21 mouse cellular contexts compared by ENCODE assay signal in the genomic region with DNA sequence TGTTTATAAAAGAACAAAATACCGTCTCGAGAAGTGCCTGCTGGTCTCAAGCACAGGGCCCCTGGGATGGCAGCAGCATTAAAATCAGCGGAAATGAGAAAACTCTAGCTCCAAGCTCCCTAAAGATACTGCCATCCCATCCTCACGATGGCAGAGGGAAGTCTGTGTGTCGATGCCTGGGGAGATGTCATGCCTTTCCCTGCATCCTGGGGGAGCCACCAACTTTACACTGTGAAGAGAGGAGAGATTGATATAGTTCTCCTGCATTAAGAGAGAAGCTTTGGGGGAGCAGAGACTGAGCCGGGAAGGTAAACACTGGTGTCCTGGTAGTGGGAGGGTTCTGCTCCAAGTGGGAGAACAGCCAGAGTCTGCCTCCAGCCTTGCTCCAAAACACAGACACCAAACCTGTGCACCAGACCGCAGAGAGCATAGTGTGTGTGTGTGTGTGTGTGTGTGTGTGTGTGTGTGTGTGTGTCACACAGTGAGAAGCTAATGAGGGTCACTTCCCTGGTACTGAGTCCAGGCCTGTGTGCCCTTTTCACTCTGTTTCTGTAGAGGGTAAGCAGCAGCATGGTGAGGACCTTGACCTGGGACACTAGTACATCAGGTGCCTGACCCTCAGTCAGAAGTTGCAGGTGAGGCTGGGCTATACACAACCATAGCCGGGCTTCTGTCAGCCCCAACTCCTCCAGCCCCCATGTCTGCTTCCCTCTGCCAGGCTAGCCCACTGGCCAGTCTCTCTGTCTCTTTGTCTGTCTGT. TPM values are rescaled to one million over a fixed set of nuclear protein-coding genes. Genes with fewer than 3 reads are reported as not detected.
A peak's percentile ranks its signal among the peaks of the same experiment; 100 is the strongest.
DNase-seq lines count a peak whose midpoint lies in the region; ATAC-seq and TF ChIP-seq lines count a peak whose summit lies in the region.
"Had no signal": no experiment of that assay in that cellular context is flagged by ENCODE, and none has a peak within 500 bp of the region (broad histone marks: within the 10 kb centered on the region; RNA-seq: fewer than 3 reads in every experiment).

No protein-coding gene starts in this region.

- TF ChIP-seq CTCF in intestine, postnatal 0 days (IDR thresholded peaks at IDR 0.05; ENCODE audit: low read depth) = peak; percentile 38
- TF ChIP-seq CTCF in liver, adult 2 months (IDR thresholded peaks at IDR 0.05; ENCODE audit: low read depth, low read length) = no peak

- H3K79me2 ChIP-seq in liver, adult 2 months (ENCODE audit: control insufficient read depth, insufficient read depth, low read length) = no peaks in the 10 kb centered on the region

- no peaks in the 10 kb centered on the region for H3K27me3 ChIP-seq in intestine, postnatal 0 days (replicated peaks; ENCODE audit: control insufficient read depth, insufficient read depth, low read length)
- no peaks in the 10 kb centered on the region for H3K27me3 ChIP-seq in intestine, embryonic 16.5 days (replicated peaks; ENCODE audit: control insufficient read depth, insufficient read depth, low read length)
- no peaks in the 10 kb centered on the region for H3K27me3 ChIP-seq in liver, adult 2 months (ENCODE audit: control insufficient read depth, insufficient read depth, low read length)
- no peaks in the 10 kb centered on the region for H3K27me3 ChIP-seq in liver, embryonic 11.5 days (replicated peaks; ENCODE audit: control insufficient read depth, insufficient read depth, low read length)
- H3K27me3 ChIP-seq in embryonic facial prominence, embryonic 10.5 days (replicated peaks; ENCODE audit: low read depth, poor library complexity, severe bottlenecking) = no peaks in the 10 kb centered on the region
- H3K27me3 ChIP-seq: embryonic facial prominence, embryonic 12.5 days; forebrain, embryonic 15.5 days; intestine, embryonic 15.5 days; liver, embryonic 15.5 days had no signal

- no peak overlapping the region for H3K4me3 ChIP-seq in intestine, postnatal 0 days (ENCODE audit: low read depth, low read length)
- no peak overlapping the region for H3K4me3 ChIP-seq in intestine, embryonic 16.5 days (ENCODE audit: low read length)
- H3K4me3 ChIP-seq in liver, adult 2 months (ENCODE audit: insufficient read depth, low read depth, low read length) = no peak overlapping the region
- no peak overlapping the region for H3K4me3 ChIP-seq in liver, embryonic 11.5 days (ENCODE audit: low read depth, low read length)
- no peak overlapping the region for H3K4me3 ChIP-seq in embryonic facial prominence, embryonic 10.5 days
- H3K4me3 ChIP-seq: embryonic facial prominence, embryonic 12.5 days; erythroblast, embryonic 14.5 days; forebrain, embryonic 15.5 days; hindbrain, embryonic 13.5 days; intestine, embryonic 15.5 days; liver, embryonic 15.5 days had no signal

- H3K9ac ChIP-seq in intestine, postnatal 0 days (ENCODE audit: low read depth, low read length) = no peak overlapping the region
- no peak overlapping the region for H3K9ac ChIP-seq in intestine, embryonic 16.5 days (ENCODE audit: low read depth, low read length)
- no peak overlapping the region for H3K9ac ChIP-seq in liver, adult 2 months (ENCODE audit: low read depth, low read length)
- H3K9ac ChIP-seq in liver, embryonic 11.5 days (ENCODE audit: low read depth, low read length) = no peak overlapping the region
- H3K9ac ChIP-seq: embryonic facial prominence, embryonic 12.5 days; forebrain, embryonic 15.5 days; hindbrain, embryonic 13.5 days; intestine, embryonic 15.5 days; liver, embryonic 15.5 days had no signal

- DNase-seq in liver, adult 2 months (ENCODE audit: extremely low read depth, low read depth, low spot score) = peak; percentile 85
- no peak for DNase-seq in liver, embryonic 11.5 days (ENCODE audit: low spot score)
- DNase-seq in brain, adult 2 months (ENCODE audit: low read depth, low spot score) = peak; percentile 28
- no peak for DNase-seq in embryonic facial prominence, embryonic 10.5 days (ENCODE audit: low spot score)
- no peak for DNase-seq in adrenal gland, postnatal 4 days (ENCODE audit: low spot score in 2 of 2)
- no peak for DNase-seq in spleen, adult 12 weeks (ENCODE audit: low spot score)
- DNase-seq: adrenal gland, postnatal 36 days; cerebellum, adult 8-10 months; heart, postnatal 10 days; lung, postnatal 4 days; right cerebral cortex, postnatal 4 days; thymus, postnatal 14 days had no signal

- H3K4me2 ChIP-seq in intestine, postnatal 0 days (replicated peaks; ENCODE audit: low read depth) = no peak overlapping the region
- no peak overlapping the region for H3K4me2 ChIP-seq in intestine, embryonic 16.5 days (ENCODE audit: low read depth, low read length)
- no peak overlapping the region for H3K4me2 ChIP-seq in liver, embryonic 11.5 days
- H3K4me2 ChIP-seq: embryonic facial prominence, embryonic 12.5 days; forebrain, embryonic 15.5 days; heart, embryonic 11.5 days; hindbrain, embryonic 13.5 days; intestine, embryonic 15.5 days; liver, embryonic 15.5 days had no signal

- H3K4me1 ChIP-seq in intestine, postnatal 0 days (replicated peaks; ENCODE audit: control insufficient read depth, insufficient read depth, low read length) = no peaks in the 10 kb centered on the region
- no peaks in the 10 kb centered on the region for H3K4me1 ChIP-seq in intestine, embryonic 16.5 days (ENCODE audit: control insufficient read depth, insufficient read depth, low read length)
- H3K4me1 ChIP-seq in liver, adult 2 months (ENCODE audit: control insufficient read depth, insufficient read depth, low read length) = peaks cover 19% of the 10 kb centered on the region
- H3K4me1 ChIP-seq in liver, embryonic 11.5 days (replicated peaks; ENCODE audit: control insufficient read depth, insufficient read depth, low read length) = no peaks in the 10 kb centered on the region
- peaks cover 8% of the 10 kb centered on the region; the same call in 1 of the 2 replicates for H3K4me1 ChIP-seq in embryonic facial prominence, embryonic 10.5 days
- H3K4me1 ChIP-seq: forebrain, embryonic 15.5 days; liver, embryonic 15.5 days had no signal

- 46% methylated on average over 8 of the region's 8 CpGs for WGBS in intestine, postnatal 0 days
- 46% methylated on average over 8 of the region's 8 CpGs for WGBS in intestine, embryonic 16.5 days
- 55% methylated on average over 8 of the region's 8 CpGs for WGBS in liver, adult 2 months
- WGBS in liver, embryonic 11.5 days = 52% methylated on average over 8 of the region's 8 CpGs
- 66% methylated on average over 8 of the region's 8 CpGs for WGBS in embryonic facial prominence, embryonic 10.5 days

- ATAC-seq in intestine, postnatal 0 days = no peak
- no peak for ATAC-seq in intestine, embryonic 16.5 days
- no peak for ATAC-seq in liver, embryonic 11.5 days (replicated peaks; ENCODE audit: low FRiP score)
- ATAC-seq: forebrain, embryonic 15.5 days; intestine, embryonic 15.5 days had no signal

- TF ChIP-seq POLR2A in liver, adult 2 months (IDR thresholded peaks at IDR 0.05; ENCODE audit: extremely low read depth, insufficient read depth, low read length) = no peak

- no peaks in the 10 kb centered on the region for H3K36me3 ChIP-seq in intestine, postnatal 0 days (ENCODE audit: control insufficient read depth, insufficient read depth)
- no peaks in the 10 kb centered on the region for H3K36me3 ChIP-seq in intestine, embryonic 16.5 days (ENCODE audit: control insufficient read depth, insufficient read depth, low read length)
- H3K36me3 ChIP-seq in liver, adult 2 months (ENCODE audit: control insufficient read depth, insufficient read depth, low read length) = no peaks in the 10 kb centered on the region
- no peaks in the 10 kb centered on the region for H3K36me3 ChIP-seq in liver, embryonic 11.5 days (ENCODE audit: control insufficient read depth, insufficient read depth, low read length)
- no peaks in the 10 kb centered on the region for H3K36me3 ChIP-seq in embryonic facial prominence, embryonic 10.5 days (replicated peaks)
- H3K36me3 ChIP-seq: embryonic facial prominence, embryonic 12.5 days; forebrain, embryonic 15.5 days; hindbrain, embryonic 13.5 days; intestine, embryonic 15.5 days; liver, embryonic 15.5 days had no signal

- H3K27ac ChIP-seq in intestine, postnatal 0 days (ENCODE audit: low read depth, low read length) = no peak overlapping the region
- no peak overlapping the region for H3K27ac ChIP-seq in intestine, embryonic 16.5 days (ENCODE audit: low read length)
- H3K27ac ChIP-seq in liver, adult 2 months (replicated peaks; ENCODE audit: insufficient read depth, low read depth, low read length) = peak overlapping the region; percentile 36
- H3K27ac ChIP-seq in liver, embryonic 11.5 days (ENCODE audit: low read depth, low read length) = no peak overlapping the region
- H3K27ac ChIP-seq in embryonic facial prominence, embryonic 10.5 days (replicated peaks) = 0 out of 2 replicates have a peak overlapping the region, but pooled peaks have one; percentile 14
- H3K27ac ChIP-seq: embryonic facial prominence, embryonic 12.5 days; forebrain, embryonic 15.5 days; hindbrain, embryonic 13.5 days; intestine, embryonic 15.5 days; liver, embryonic 15.5 days had no signal

- H3K9me3 ChIP-seq in intestine, postnatal 0 days (ENCODE audit: control insufficient read depth) = no peaks in the 10 kb centered on the region
- no peaks in the 10 kb centered on the region for H3K9me3 ChIP-seq in intestine, embryonic 16.5 days (ENCODE audit: control insufficient read depth, low read length)
- no peaks in the 10 kb centered on the region for H3K9me3 ChIP-seq in liver, embryonic 11.5 days (ENCODE audit: control insufficient read depth, low read length)
- no peaks in the 10 kb centered on the region for H3K9me3 ChIP-seq in embryonic facial prominence, embryonic 10.5 days
- H3K9me3 ChIP-seq: embryonic facial prominence, embryonic 12.5 days; forebrain, embryonic 15.5 days; hindbrain, embryonic 13.5 days; intestine, embryonic 15.5 days; liver, embryonic 15.5 days had no signal

RNA-seq across cellular contexts. Expression of gene Psapl1, which starts 17.3 kb away (rescaled TPM):
- 0.39 and 2.2 TPM in 2 replicates for polyA plus RNA-seq in intestine, postnatal 0 days (2015; fragmentation: Nextera tagmentation; extraction: Ambion mirVana)
- polyA plus RNA-seq in intestine, embryonic 16.5 days (2015; fragmentation: Nextera tagmentation; extraction: Ambion mirVana) = 0.16 TPM in 1 of 2 replicates, not detected in the other
- not detected in 2 replicates for total RNA-seq in liver, adult 2 months (2014; rRNA removed)
- polyA plus RNA-seq in liver, adult 2 months (2012; rRNA removed) = not detected in 2 replicates
- 0.07 TPM in 1 of 2 replicates, not detected in the other for polyA plus RNA-seq in liver, embryonic 11.5 days (2014; fragmentation: Nextera tagmentation; extraction: Ambion mirVana)
- 0.05 and 0.07 TPM in 2 replicates for polyA plus RNA-seq in embryonic facial prominence, embryonic 10.5 days (2016; fragmentation: Nextera tagmentation; extraction: Ambion mirVana)
- not detected for total RNA-seq in adrenal gland, postnatal 4 days (2021)
- total RNA-seq: adrenal gland, postnatal 36 days; heart, postnatal 10 days had no signal
- polyA plus RNA-seq: erythroblast, embryonic 14.5 days; hindbrain, embryonic 13.5 days had no signal

Comparison
In these comparisons a context has a peak if more than half of its experiments do, and no peak if none do; other contexts are left out.
1. H3K27ac ChIP-seq: peak in liver, adult 2 months (single experiment) and embryonic facial prominence, embryonic 10.5 days (single experiment); none in intestine, postnatal 0 days (single experiment), intestine, embryonic 16.5 days (single experiment) and liver, embryonic 11.5 days (single experiment).
2. DNase-seq: peak in liver, adult 2 months (single experiment) and brain, adult 2 months (single experiment); none in liver, embryonic 11.5 days (single experiment), embryonic facial prominence, embryonic 10.5 days (single experiment), adrenal gland, postnatal 4 days (0 of 2) and spleen, adult 12 weeks (single experiment).